Mouse (Mus musculus) neural tube, embryonic 14.5 days (tissue): ENCODE measurements around the gene Dync1li1. TPM values are rescaled to one million over a fixed set of nuclear protein-coding genes. Genes with fewer than 3 reads are reported as not detected.
A peak's percentile ranks its signal among the peaks of the same experiment; 100 is the strongest.

Experiments used
- ATAC-seq: fragments of 200-750 bp; cut with Nextera tagmentation; 2 replicates; pipeline ENCODE4 v1.8.0; 2017; ENCODE audit warnings: low read depth, mild to moderate bottlenecking, moderate TSS enrichment, moderate library complexity
- H3K27ac ChIP-seq: fragments of 300-500 bp; sonication (generic); 2 replicates; pipeline ENCODE4 v1.5.1; 2014; ENCODE audit warnings: low read depth, mild to moderate bottlenecking, control low read depth, low read length, moderate library complexity, mixed read lengths
- H3K27me3 ChIP-seq: fragments of 300-500 bp; sonication (generic); 2 replicates; pipeline ENCODE4 v1.6.1; 2014; ENCODE audit warnings: low read length; ENCODE audit not compliant: control insufficient read depth, insufficient read depth
- H3K36me3 ChIP-seq: fragments of 300-500 bp; sonication (generic); 2 replicates; pipeline ENCODE4 v1.6.1; 2014; ENCODE audit warnings: low read length, mixed read lengths; ENCODE audit not compliant: control insufficient read depth, insufficient read depth
- H3K4me1 ChIP-seq: fragments of 300-500 bp; sonication (generic); 2 replicates; pipeline ENCODE4 v1.6.1; 2014; ENCODE audit warnings: low read length; ENCODE audit not compliant: control insufficient read depth, insufficient read depth
- H3K4me2 ChIP-seq: fragments of 300-500 bp; sonication (generic); 2 replicates; pipeline ENCODE4 v1.6.1; 2014; ENCODE audit warnings: mild to moderate bottlenecking, low read depth, low read length, control low read depth
- H3K4me3 ChIP-seq: fragments of 300-500 bp; sonication (generic); 2 replicates; pipeline ENCODE4 v1.5.1; 2014; ENCODE audit warnings: low read depth, low read length, control low read depth, mixed read lengths
- H3K9ac ChIP-seq: fragments of 300-500 bp; sonication (generic); replicated peaks from 2 replicates; pipeline ENCODE4 v1.6.1; 2014; ENCODE audit warnings: low read depth, mild to moderate bottlenecking, control low read depth, low read length, mixed read lengths
- H3K9me3 ChIP-seq: fragments of 300-500 bp; sonication (generic); 2 replicates; pipeline ENCODE4 v1.6.1; 2016; ENCODE audit warnings: low read length; ENCODE audit not compliant: control insufficient read depth
- WGBS: fragments of 180-500 bp; shearing (Covaris S2); extraction: QIAGEN DNeasy Blood & Tissue Kit; methylation state at CpG from one replicate; pipeline ENCODE4 v1.1.7; 2014; 5-methylcytosine and 5-hydroxymethylcytosine counted together
- polyA plus RNA-seq: library from polyadenylated mRNA; unstranded; fragments of >200 nt; fragmentation: Nextera tagmentation; extraction: Ambion mirVana; gene quantifications from 2 replicates; pipeline ENCODE4 v1.2.1, GENCODE M21; 2014

The Dync1li1 gene
- polyA plus RNA-seq, 1 experiment from 2014 or later = 141 TPM

GRCm38 (mm10) chr9:114763341-114763740 lies 74.8 kb downstream of the Dync1li1 start:
- no peak for ATAC-seq
- 58% methylated on average over 13 of the region's 13 CpGs for WGBS

GRCm38 (mm10) chr9:114767030-114767429 lies 78.4 kb downstream of the Dync1li1 start:
- Histone ChIP-seq H3K4me2 (no peak overlapping the region), H3K4me1 (0 out of 2 replicates have a peak, but pooled peaks cover 2% of the 10 kb centered on the region), H3K36me3 (no peaks in the 10 kb centered on the region), H3K27me3 (no peaks in the 10 kb centered on the region), H3K4me3 (no peak overlapping the region), H3K27ac (0 out of 2 replicates have a peak overlapping the region, but pooled peaks have one; percentile 34), H3K9me3 (no peaks in the 10 kb centered on the region), H3K9ac (no peak overlapping the region)
- WGBS = 31% methylated on average over 13 of the region's 13 CpGs
- peak; percentile 87 for ATAC-seq

More at GRCm38 (mm10) chr9:114763341-114763740, 74.8 kb downstream of the Dync1li1 start:
- H3K4me2 ChIP-seq = no peak overlapping the region
- 0 out of 2 replicates have a peak, but pooled peaks cover 2% of the 10 kb centered on the region for H3K4me1 ChIP-seq
- no peaks in the 10 kb centered on the region for H3K27me3 ChIP-seq
- H3K9ac ChIP-seq = no peak overlapping the region
- H3K36me3 ChIP-seq = no peaks in the 10 kb centered on the region
- no peak overlapping the region for H3K4me3 ChIP-seq
- no peaks in the 10 kb centered on the region for H3K9me3 ChIP-seq
- H3K27ac ChIP-seq = no peak overlapping the region

GRCm38 (mm10) chr9:114767507-114767906 lies 78.9 kb downstream of the Dync1li1 start:
- no peak overlapping the region for H3K4me3 ChIP-seq
- H3K27me3 ChIP-seq = no peaks in the 10 kb centered on the region
- 67% methylated on average over 2 of the region's 2 CpGs for WGBS
- H3K36me3 ChIP-seq = no peaks in the 10 kb centered on the region
- no peak overlapping the region for H3K4me2 ChIP-seq
- 0 out of 2 replicates have a peak, but pooled peaks cover 2% of the 10 kb centered on the region for H3K4me1 ChIP-seq
- peak; percentile 15; the same call in 1 of the 2 replicates for ATAC-seq
- no peak overlapping the region for H3K9ac ChIP-seq
- H3K9me3 ChIP-seq = no peaks in the 10 kb centered on the region
- no peak overlapping the region for H3K27ac ChIP-seq

DNA sequence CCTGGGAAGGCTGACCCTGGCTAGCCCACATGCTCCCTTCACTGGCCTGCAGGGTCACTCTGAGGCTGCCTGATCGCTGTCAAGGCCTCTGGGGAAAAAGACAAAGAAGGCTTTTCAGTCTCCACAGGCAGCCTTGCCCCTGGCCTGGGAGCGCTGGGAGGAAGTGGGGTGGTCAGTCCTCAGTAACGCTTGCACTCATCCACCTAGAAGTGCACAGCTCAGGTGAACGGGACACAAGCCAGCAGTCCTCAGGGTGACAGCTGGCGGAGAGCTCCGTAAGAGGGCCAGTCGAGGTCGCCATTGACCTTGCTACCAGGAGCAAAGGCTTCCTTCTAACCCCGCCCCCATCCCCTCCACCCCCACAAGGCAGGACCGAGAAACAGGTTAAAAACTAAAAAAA lies 79.5 kb downstream of the Dync1li1 start:
- H3K27me3 ChIP-seq = no peaks in the 10 kb centered on the region
- no peak overlapping the region for H3K4me2 ChIP-seq
- H3K4me1 ChIP-seq = 0 out of 2 replicates have a peak, but pooled peaks cover 2% of the 10 kb centered on the region
- no peaks in the 10 kb centered on the region for H3K9me3 ChIP-seq
- H3K27ac ChIP-seq = no peak overlapping the region
- ATAC-seq = no peak
- 56% methylated on average over 10 of the region's 10 CpGs for WGBS
- no peak overlapping the region for H3K4me3 ChIP-seq
- H3K36me3 ChIP-seq = no peaks in the 10 kb centered on the region
- H3K9ac ChIP-seq = no peak overlapping the region

DNA sequence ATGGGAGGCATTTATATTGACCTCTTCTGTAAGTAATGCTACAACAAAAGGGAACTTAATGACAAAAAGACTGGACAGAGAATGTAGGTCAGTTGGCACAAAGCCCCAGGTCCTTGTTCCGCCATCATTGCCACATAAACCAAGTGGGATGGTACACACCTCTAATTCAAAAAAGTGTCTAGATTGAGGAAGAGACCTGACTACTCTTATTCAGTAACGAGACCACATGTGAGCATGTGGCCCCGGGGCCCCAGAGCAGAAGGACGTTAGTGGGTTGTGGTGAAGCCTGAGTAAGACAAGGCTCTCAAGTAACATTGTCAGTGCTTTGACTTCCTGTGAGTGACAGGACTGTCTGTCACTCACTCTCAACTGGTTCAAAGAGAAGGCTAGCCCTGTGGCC lies 81.6 kb downstream of the Dync1li1 start:
- Histone ChIP-seq H3K27ac (no peak overlapping the region), H3K4me2 (no peak overlapping the region), H3K4me1 (0 out of 2 replicates have a peak, but pooled peaks cover 2% of the 10 kb centered on the region), H3K36me3 (no peaks in the 10 kb centered on the region), H3K27me3 (no peaks in the 10 kb centered on the region), H3K4me3 (no peak overlapping the region), H3K9me3 (no peaks in the 10 kb centered on the region), H3K9ac (no peak overlapping the region)
- 90% methylated on average over 4 of the region's 4 CpGs for WGBS
- no peak for ATAC-seq

DNA sequence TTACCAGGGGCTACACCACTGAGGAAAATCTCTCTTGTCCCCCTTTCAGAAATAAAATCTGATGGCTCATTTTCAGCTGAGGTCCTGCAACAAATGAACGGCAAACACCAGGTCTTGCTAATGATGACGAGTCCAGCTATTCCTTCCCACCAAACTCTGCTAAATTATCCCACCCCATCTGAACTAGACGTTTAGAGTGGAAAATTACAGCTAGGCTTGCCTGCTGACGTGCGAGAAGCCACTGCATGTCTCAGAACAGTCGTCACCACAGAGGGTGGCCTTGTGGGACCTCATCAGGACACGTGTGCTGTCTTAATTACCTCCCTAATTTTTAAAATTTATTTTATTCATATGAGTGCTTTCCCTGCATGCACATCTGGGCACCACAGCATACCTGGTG lies 83.0 kb downstream of the Dync1li1 start:
- no peak overlapping the region for H3K9ac ChIP-seq
- no peak overlapping the region for H3K4me3 ChIP-seq

More for the DNA sequence above, 83.0 kb downstream of the Dync1li1 start:
- 0 out of 2 replicates have a peak, but pooled peaks cover 2% of the 10 kb centered on the region for H3K4me1 ChIP-seq
- 74% methylated on average over 7 of the region's 7 CpGs for WGBS
- no peaks in the 10 kb centered on the region for H3K36me3 ChIP-seq
- H3K9me3 ChIP-seq = no peaks in the 10 kb centered on the region
- no peak for ATAC-seq
- H3K27me3 ChIP-seq = no peaks in the 10 kb centered on the region
- no peak overlapping the region for H3K4me2 ChIP-seq
- H3K27ac ChIP-seq = no peak overlapping the region

Other genes with a start within 250 kb of the Dync1li1 start
- not detected in 2 replicates for gene Ccr4, start 183.9 kb upstream of the Dync1li1 start, polyA plus RNA-seq
- not detected in 2 replicates for gene C130032M10Rik, start 173.1 kb upstream of the Dync1li1 start, polyA plus RNA-seq
- gene Trim71, start 124.4 kb upstream of the Dync1li1 start, polyA plus RNA-seq = 0.28 and 0.32 TPM in 2 replicates
- 54.6 and 56.7 TPM in 2 replicates for gene Cnot10, start 48.6 kb upstream of the Dync1li1 start, polyA plus RNA-seq
- 15.0 and 22.9 TPM in 2 replicates for gene Cmtm6, start 42.3 kb downstream of the Dync1li1 start, polyA plus RNA-seq
- 5.4 and 9.7 TPM in 2 replicates for gene Cmtm7, start 93.1 kb downstream of the Dync1li1 start, polyA plus RNA-seq
- 8.1 and 12.5 TPM in 2 replicates for gene Cmtm8, start 155.4 kb downstream of the Dync1li1 start, polyA plus RNA-seq
- 24.9 and 26.0 TPM in 2 replicates for gene Gpd1l, start 245.2 kb downstream of the Dync1li1 start, polyA plus RNA-seq